Mouse (Mus musculus) brown adipose tissue, adult 24 weeks (tissue): ENCODE results near the gene Parm1. TPM values are rescaled to one million over a fixed set of nuclear protein-coding genes. Genes with fewer than 3 reads are reported as not detected.

Experiments used
- H3K27ac ChIP-seq: fragments of 200-500 bp; replicated peaks from 2 replicates; pipeline ENCODE4 v1.5.1; 2012; ENCODE audit warnings: low read depth, mild to moderate bottlenecking, low read length
- H3K4me1 ChIP-seq: fragments of 200-500 bp; 2 replicates; pipeline ENCODE4 v1.6.1; 2012; ENCODE audit warnings: low read length, mixed read lengths; ENCODE audit not compliant: control insufficient read depth, insufficient read depth, insufficient read length
- H3K4me3 ChIP-seq: fragments of 200-500 bp; 2 replicates; pipeline ENCODE4 v1.5.1; 2012; ENCODE audit warnings: low read depth, mild to moderate bottlenecking, low read length, moderate library complexity; ENCODE audit not compliant: insufficient read depth
- polyA plus RNA-seq: library from polyadenylated mRNA; stranded (reverse); fragments of >200 nt; gene quantifications from 2 replicates; pipeline ENCODE4 v1.2.4, GENCODE M21; 2012; ENCODE audit not compliant: missing spikeins, insufficient read depth, insufficient read length

Gene Parm1
- polyA plus RNA-seq, 1 experiment, result 186 TPM

GRCm38 (mm10) chr5:91607234-91607633 lies 89.8 kb downstream of the Parm1 start:
- Histone ChIP-seq H3K27ac (no peak overlapping the region), H3K4me1 (peaks cover 9% of the 10 kb centered on the region; the same call in 1 of the 2 replicates), H3K4me3 (no peak overlapping the region)

- no peak overlapping the region for H3K27ac ChIP-seq
- H3K4me1 ChIP-seq, result peaks cover 9% of the 10 kb centered on the region; the same call in 1 of the 2 replicates
- no peak overlapping the region for H3K4me3 ChIP-seq
Observed at GRCm38 (mm10) chr5:91607841-91608240, 90.4 kb downstream of the Parm1 start.

- H3K4me3 ChIP-seq, result no peak overlapping the region
- no peak overlapping the region for H3K27ac ChIP-seq
- H3K4me1 ChIP-seq, result peaks cover 7% of the 10 kb centered on the region; the same call in 1 of the 2 replicates
Observed at GRCm38 (mm10) chr5:91609041-91609440, 91.6 kb downstream of the Parm1 start.

GRCm38 (mm10) chr5:91609511-91610300 lies 92.3 kb downstream of the Parm1 start:
- peak overlapping the region; percentile 42 for H3K27ac ChIP-seq
- H3K4me1 ChIP-seq, result peaks cover 5% of the 10 kb centered on the region; the same call in 1 of the 2 replicates
- H3K4me3 ChIP-seq, result no peak overlapping the region

- Histone ChIP-seq H3K27ac (peak overlapping the region; percentile 71), H3K4me3 (no peak overlapping the region), H3K4me1 (peaks cover 2% of the 10 kb centered on the region; the same call in 1 of the 2 replicates)
Observed at GRCm38 (mm10) chr5:91610499-91610898, 93.1 kb downstream of the Parm1 start.

- H3K4me1 ChIP-seq, result peaks cover 2% of the 10 kb centered on the region; the same call in 1 of the 2 replicates
- no peak overlapping the region for H3K27ac ChIP-seq
- H3K4me3 ChIP-seq, result no peak overlapping the region
Observed at GRCm38 (mm10) chr5:91611589-91611988, 94.2 kb downstream of the Parm1 start.

- Histone ChIP-seq H3K27ac (peak overlapping the region; percentile 77), H3K4me3 (no peak overlapping the region), H3K4me1 (peaks cover 3% of the 10 kb centered on the region; the same call in 1 of the 2 replicates)
Observed at GRCm38 (mm10) chr5:91617331-91618233, 100.2 kb downstream of the Parm1 start.

- H3K4me3 ChIP-seq, result no peak overlapping the region
- peaks cover 3% of the 10 kb centered on the region; the same call in 1 of the 2 replicates for H3K4me1 ChIP-seq
- H3K27ac ChIP-seq, result peak overlapping the region; percentile 36
Observed at GRCm38 (mm10) chr5:91618661-91619173, 101.3 kb downstream of the Parm1 start.

- Histone ChIP-seq H3K4me3 (no peak overlapping the region), H3K27ac (no peak overlapping the region), H3K4me1 (peaks cover 3% of the 10 kb centered on the region; the same call in 1 of the 2 replicates)
Observed at GRCm38 (mm10) chr5:91621197-91621596, 103.8 kb downstream of the Parm1 start.

GRCm38 (mm10) chr5:91626823-91627222 lies 109.4 kb downstream of the Parm1 start:
- no peak overlapping the region for H3K27ac ChIP-seq
- H3K4me1 ChIP-seq, result no peaks in the 10 kb centered on the region
- no peak overlapping the region for H3K4me3 ChIP-seq

- Histone ChIP-seq H3K27ac (peak overlapping the region; percentile 79), H3K4me1 (no peaks in the 10 kb centered on the region), H3K4me3 (no peak overlapping the region)
Observed at GRCm38 (mm10) chr5:91629472-91629871, 112.1 kb downstream of the Parm1 start.

- H3K4me1 ChIP-seq, result no peaks in the 10 kb centered on the region
- no peak overlapping the region for H3K27ac ChIP-seq
- H3K4me3 ChIP-seq, result no peak overlapping the region
Observed at GRCm38 (mm10) chr5:91651330-91651729, 133.9 kb downstream of the Parm1 start.

- H3K4me3 ChIP-seq, result no peak overlapping the region
- H3K27ac ChIP-seq, result no peak overlapping the region
- no peaks in the 10 kb centered on the region for H3K4me1 ChIP-seq
Observed at GRCm38 (mm10) chr5:91653061-91653915, 135.9 kb downstream of the Parm1 start.

GRCm38 (mm10) chr5:91654331-91655048 lies 137.1 kb downstream of the Parm1 start:
- no peaks in the 10 kb centered on the region for H3K4me1 ChIP-seq
- H3K27ac ChIP-seq, result no peak overlapping the region
- H3K4me3 ChIP-seq, result no peak overlapping the region
